Mouse (Mus musculus) olfactory bulb, adult 2 months (tissue): Measurements from ENCODE around the gene Cfap44.

Source experiments
- CTCF ChIP-seq: fragments of 200-500 bp; IDR thresholded peaks from 2 replicates; pipeline ENCODE4 v1.5.1; 2012; ENCODE audit warnings: low read depth, mild to moderate bottlenecking, low read length, moderate library complexity; ENCODE audit not compliant: insufficient read depth
- POLR2A ChIP-seq: fragments of 200-500 bp; IDR thresholded peaks from 2 replicates; pipeline ENCODE4 v1.6.1; 2012; ENCODE audit warnings: mild to moderate bottlenecking, low read depth, low read length, moderate library complexity; ENCODE audit not compliant: insufficient read depth

DNA sequence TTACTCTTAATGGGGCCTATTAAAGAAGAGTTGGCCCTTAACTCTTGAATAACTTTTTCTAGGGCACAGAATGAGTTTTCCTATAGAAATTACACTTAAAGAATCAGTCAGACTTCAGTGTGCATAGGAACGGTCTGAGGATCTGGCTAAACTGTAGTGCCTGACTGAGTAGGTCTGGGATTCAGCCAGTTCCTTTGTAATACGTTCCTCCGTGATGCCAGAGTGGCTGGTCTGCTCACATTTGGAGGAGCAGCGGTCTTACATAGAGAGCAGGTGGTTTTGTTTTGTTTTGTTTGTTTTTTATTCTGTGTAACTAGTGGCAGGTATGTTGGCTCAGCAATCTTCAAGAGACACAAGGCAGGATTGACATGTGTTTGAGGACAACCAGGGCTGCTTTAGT, 14.6 kb upstream of the Cfap44 start:
- TF ChIP-seq CTCF (no peak), POLR2A (no peak)
